Mouse (Mus musculus) forebrain, embryonic 15.5 days (tissue): ENCODE data around the gene Nr2e1. TPM values are rescaled to one million over a fixed set of nuclear protein-coding genes. Genes with fewer than 3 reads are reported as not detected.
A peak's percentile ranks its signal among the peaks of the same experiment; 100 is the strongest.

Source experiments
- ATAC-seq: fragments of 200-750 bp; cut with Nextera tagmentation; replicated peaks from 2 replicates; pipeline ENCODE4 v1.8.0; 2017; ENCODE audit warnings: mild to moderate bottlenecking, moderate TSS enrichment, moderate library complexity
- H3K27ac ChIP-seq: fragments of 300-500 bp; sonication (generic); replicated peaks from 2 replicates; pipeline ENCODE4 v1.5.1; 2015; ENCODE audit warnings: mild to moderate bottlenecking, inconsistent platforms
- H3K27me3 ChIP-seq: fragments of 300-500 bp; sonication (generic); 2 replicates; pipeline ENCODE4 v1.6.1; 2015; ENCODE audit warnings: inconsistent platforms
- H3K36me3 ChIP-seq: fragments of 300-500 bp; sonication (generic); 2 replicates; pipeline ENCODE4 v1.6.1; 2015; ENCODE audit warnings: mild to moderate bottlenecking, inconsistent platforms
- H3K4me1 ChIP-seq: fragments of 300-500 bp; sonication (generic); 2 replicates; pipeline ENCODE4 v1.6.1; 2015; ENCODE audit warnings: inconsistent platforms
- H3K4me2 ChIP-seq: fragments of 300-500 bp; sonication (generic); replicated peaks from 2 replicates; pipeline ENCODE4 v1.6.1; 2015; ENCODE audit warnings: mild to moderate bottlenecking, inconsistent platforms
- H3K4me3 ChIP-seq: fragments of 300-500 bp; sonication (generic); 2 replicates; pipeline ENCODE4 v1.5.1; 2015; ENCODE audit warnings: mild to moderate bottlenecking, inconsistent platforms
- H3K9ac ChIP-seq: fragments of 300-500 bp; sonication (generic); replicated peaks from 2 replicates; pipeline ENCODE4 v1.6.1; 2015; ENCODE audit warnings: mild to moderate bottlenecking, inconsistent platforms
- H3K9me3 ChIP-seq: fragments of 300-500 bp; sonication (generic); 2 replicates; pipeline ENCODE4 v1.6.1; 2016; ENCODE audit warnings: inconsistent platforms
- WGBS: fragments of 180-500 bp; shearing (Covaris S2); methylation state at CpG from one replicate; pipeline ENCODE4 v1.1.7; 2015; ENCODE audit warnings: mixed read lengths; 5-methylcytosine and 5-hydroxymethylcytosine counted together
- polyA plus RNA-seq: library from polyadenylated mRNA; unstranded; fragments of >200 nt; fragmentation: Nextera tagmentation; extraction: Ambion mirVana; gene quantifications from 2 replicates; pipeline ENCODE4 v1.2.1, GENCODE M21; 2015

Gene Nr2e1
- polyA plus RNA-seq = 35.4 and 40.5 TPM in 2 replicates

DNA sequence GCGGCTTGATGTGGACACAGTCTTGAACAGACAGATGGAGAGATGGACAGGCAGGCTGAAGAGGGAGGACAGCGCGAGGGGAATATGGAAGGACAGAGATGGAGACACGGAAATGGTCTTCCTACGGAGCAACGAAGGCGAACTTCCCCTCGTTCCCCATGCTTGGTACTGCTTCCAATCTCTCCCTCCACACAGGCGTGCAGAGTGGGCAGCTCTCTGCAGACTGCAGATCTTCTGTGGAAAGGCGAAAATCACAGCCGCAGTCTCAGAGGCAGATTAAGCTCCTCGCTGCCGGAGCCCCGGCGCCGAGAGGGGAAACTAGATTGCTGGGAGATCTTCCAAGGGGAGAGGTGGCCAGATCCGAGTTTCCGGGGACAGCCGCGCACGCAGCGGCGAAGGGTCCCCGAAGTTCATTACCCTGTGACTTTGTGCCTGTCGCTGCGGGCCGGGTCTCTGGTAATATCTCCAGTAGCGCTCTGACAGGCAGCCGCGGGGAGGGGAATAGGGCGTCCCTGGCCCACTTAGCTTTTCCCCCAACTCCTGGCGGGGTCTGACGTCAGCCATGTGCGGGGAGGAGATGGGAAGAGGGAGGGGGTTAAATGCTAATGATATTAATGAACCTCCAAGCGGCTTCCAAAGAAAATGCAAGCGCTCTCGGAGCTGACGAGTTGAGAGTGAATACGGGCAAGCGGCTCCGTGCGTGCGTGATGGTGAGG, at the start of gene Nr2e1, which contains the start of gene Ostm1:
Gene Nr2e1 (minus strand): TSS at position 476 of the 716 bp plus-strand sequence.
Gene Ostm1 (plus strand): TSS at position 666 of the 716 bp plus-strand sequence.
- Histone ChIP-seq H3K36me3 (no peaks in the 10 kb centered on the region), H3K9ac (peak within 1 kb of the TSS; percentile 68), H3K27me3 (no peaks in the 10 kb centered on the region), H3K4me2 (peak within 1 kb of the TSS; percentile 66), H3K4me1 (peaks cover 75% of the 10 kb centered on the region), H3K9me3 (no peaks in the 10 kb centered on the region), H3K4me3 (peak within 1 kb of the TSS; percentile 58), H3K27ac (peak within 1 kb of the TSS; percentile 79)
- 0% methylated on average over 43 of the region's 43 CpGs for WGBS
- peak; percentile 84 for ATAC-seq

DNA sequence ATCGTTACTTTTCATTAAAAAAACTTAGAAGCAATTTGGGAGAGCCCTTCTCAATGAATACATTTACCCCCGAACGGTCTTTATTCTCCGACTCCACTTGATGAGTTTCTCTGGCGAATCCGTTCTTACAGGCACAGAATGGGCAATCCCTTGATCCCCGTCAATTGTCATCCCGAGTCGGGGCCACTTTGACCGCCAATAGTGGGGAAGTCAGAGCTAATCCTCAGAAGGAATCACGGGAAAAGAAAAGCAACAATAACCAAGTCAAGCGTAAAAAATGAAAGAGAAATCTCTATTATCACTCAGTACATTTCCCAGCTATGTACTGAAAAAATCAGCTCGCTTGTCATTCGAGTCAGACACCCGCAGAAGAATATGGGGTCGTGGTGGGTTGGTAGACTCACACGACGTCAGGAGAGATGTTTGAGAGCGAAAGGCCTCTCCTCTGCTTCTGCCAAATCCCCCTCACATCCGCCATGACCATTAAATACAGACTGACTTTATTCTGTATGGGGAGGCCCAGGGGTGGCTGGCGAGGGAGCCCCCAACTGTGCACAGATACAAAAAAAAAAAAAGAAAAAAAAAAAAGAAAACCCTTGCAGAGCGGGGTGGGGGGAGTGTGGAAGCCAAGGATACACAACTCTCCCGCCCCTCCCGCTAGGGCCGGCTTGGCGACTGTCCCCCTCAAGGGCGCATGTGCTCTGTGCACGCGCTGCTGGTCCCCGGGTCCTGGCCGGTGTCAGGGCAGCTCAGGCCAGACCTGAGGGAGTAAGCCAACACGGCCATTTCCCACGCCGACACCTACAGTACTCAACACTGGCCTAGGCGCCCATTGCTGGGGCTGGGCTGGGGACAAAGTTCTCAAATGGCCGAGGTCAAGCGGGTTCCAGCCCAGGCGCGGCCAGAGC, 49.3 kb upstream of the Nr2e1 start:
- ATAC-seq = no peak
- 1% methylated on average over 39 of the region's 39 CpGs for WGBS
- H3K9ac ChIP-seq = peak overlapping the region; percentile 38
- H3K4me2 ChIP-seq = peak overlapping the region; percentile 75
- peak overlapping the region; percentile 86 for H3K27ac ChIP-seq
- peak overlapping the region; percentile 35 for H3K4me3 ChIP-seq
- peaks cover 69% of the 10 kb centered on the region for H3K4me1 ChIP-seq
- no peaks in the 10 kb centered on the region for H3K9me3 ChIP-seq
- no peaks in the 10 kb centered on the region for H3K36me3 ChIP-seq
- peaks cover 3% of the 10 kb centered on the region; the same call in 1 of the 2 replicates for H3K27me3 ChIP-seq

DNA sequence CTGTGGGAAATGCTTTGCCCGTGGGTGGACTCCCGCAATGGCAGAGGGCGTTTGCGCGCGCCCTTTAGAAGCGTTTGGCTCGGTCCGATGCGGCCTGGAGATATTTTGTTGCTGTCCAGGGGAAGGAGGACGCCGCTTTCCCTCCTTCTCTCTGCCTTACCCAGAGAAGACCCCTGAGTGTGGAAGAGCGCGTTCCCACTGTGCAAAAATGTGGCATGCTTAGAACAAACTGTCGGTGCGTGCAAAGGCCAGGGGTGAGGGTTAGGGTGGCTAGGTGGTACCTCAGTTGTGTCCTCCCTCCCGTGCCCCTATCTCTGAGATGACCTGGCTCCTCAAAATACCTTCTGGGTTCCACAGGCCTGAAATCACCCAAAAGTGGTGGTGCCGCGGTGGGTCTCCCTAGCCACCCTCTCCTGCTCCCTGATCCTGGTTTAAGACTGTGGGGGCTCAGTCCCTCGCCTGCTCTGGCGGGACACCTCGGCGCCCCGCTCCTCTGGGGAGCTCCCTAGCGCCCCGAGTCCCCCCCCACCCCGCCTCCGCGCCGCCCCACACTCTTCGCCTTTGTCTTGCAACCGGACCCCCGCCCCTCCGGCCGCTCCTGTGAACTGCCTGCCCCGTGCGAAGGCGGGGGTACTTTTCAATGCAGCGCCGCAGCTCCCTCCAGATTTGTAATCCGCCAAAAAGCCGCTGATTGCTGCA, 48.5 kb upstream of the Nr2e1 start:
- ATAC-seq = peak; percentile 31; the same call in 1 of the 2 replicates

GRCm38 (mm10) chr10:42630596-42631355, 47.3 kb upstream of the Nr2e1 start:
- Histone ChIP-seq H3K27me3 (0 out of 2 replicates have a peak, but pooled peaks cover 3% of the 10 kb centered on the region), H3K4me3 (no peak overlapping the region), H3K36me3 (no peaks in the 10 kb centered on the region), H3K4me1 (peaks cover 55% of the 10 kb centered on the region), H3K27ac (peak overlapping the region; percentile 86), H3K9ac (no peak overlapping the region), H3K9me3 (no peaks in the 10 kb centered on the region), H3K4me2 (peak overlapping the region; percentile 75)
- WGBS = 3% methylated on average over 19 of the region's 19 CpGs
- ATAC-seq = peak; percentile 27

More for the DNA sequence above, 48.5 kb upstream of the Nr2e1 start:
- peak overlapping the region; percentile 35 for H3K4me3 ChIP-seq
- H3K36me3 ChIP-seq = no peaks in the 10 kb centered on the region
- H3K9ac ChIP-seq = peak overlapping the region; percentile 38
- H3K27ac ChIP-seq = peak overlapping the region; percentile 86
- WGBS = under 1% methylated on average over 42 of the region's 42 CpGs
- peak overlapping the region; percentile 75 for H3K4me2 ChIP-seq
- H3K27me3 ChIP-seq = peaks cover 3% of the 10 kb centered on the region; the same call in 1 of the 2 replicates
- H3K9me3 ChIP-seq = no peaks in the 10 kb centered on the region
- H3K4me1 ChIP-seq = peaks cover 66% of the 10 kb centered on the region

GRCm38 (mm10) chr10:42625907-42626306, 42.5 kb upstream of the Nr2e1 start:
- Histone ChIP-seq H3K4me2 (no peak overlapping the region), H3K27me3 (no peaks in the 10 kb centered on the region), H3K4me3 (no peak overlapping the region), H3K4me1 (peaks cover 7% of the 10 kb centered on the region; the same call in 1 of the 2 replicates), H3K9me3 (no peaks in the 10 kb centered on the region), H3K9ac (no peak overlapping the region), H3K36me3 (no peaks in the 10 kb centered on the region), H3K27ac (no peak overlapping the region)
- no peak for ATAC-seq
- WGBS = 88% methylated on average over 2 of the region's 2 CpGs

DNA sequence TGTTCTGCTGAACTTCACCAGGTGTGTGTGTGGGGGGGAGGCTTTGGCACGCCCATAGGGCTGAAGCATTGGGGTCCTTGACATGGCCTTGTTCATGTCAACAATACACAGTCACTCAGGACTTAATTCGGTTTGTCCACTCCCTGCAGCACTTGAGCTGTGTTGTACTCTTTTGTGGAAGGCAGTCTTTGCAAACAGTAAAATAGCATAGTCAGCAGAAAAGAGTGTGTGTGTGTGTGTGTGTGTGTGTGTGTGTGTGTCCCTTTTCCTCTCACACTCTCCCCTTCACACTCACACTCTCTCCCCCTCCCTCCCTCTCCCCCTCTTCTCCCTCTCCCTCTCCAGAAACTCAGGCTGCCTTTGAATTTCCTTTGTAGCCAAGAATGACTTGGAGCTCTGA, 34.9 kb upstream of the Nr2e1 start:
- no peak overlapping the region for H3K4me3 ChIP-seq
- H3K36me3 ChIP-seq = no peaks in the 10 kb centered on the region
- 33% methylated on average over 2 of the region's 2 CpGs for WGBS
- H3K9me3 ChIP-seq = no peaks in the 10 kb centered on the region
- H3K27ac ChIP-seq = no peak overlapping the region
- H3K4me1 ChIP-seq = peaks cover 14% of the 10 kb centered on the region
- ATAC-seq = no peak
- H3K4me2 ChIP-seq = no peak overlapping the region
- no peak overlapping the region for H3K9ac ChIP-seq
- H3K27me3 ChIP-seq = 0 out of 2 replicates have a peak, but pooled peaks cover 4% of the 10 kb centered on the region

GRCm38 (mm10) chr10:42614766-42615165, 31.3 kb upstream of the Nr2e1 start:
- H3K4me1 ChIP-seq = peaks cover 19% of the 10 kb centered on the region

DNA sequence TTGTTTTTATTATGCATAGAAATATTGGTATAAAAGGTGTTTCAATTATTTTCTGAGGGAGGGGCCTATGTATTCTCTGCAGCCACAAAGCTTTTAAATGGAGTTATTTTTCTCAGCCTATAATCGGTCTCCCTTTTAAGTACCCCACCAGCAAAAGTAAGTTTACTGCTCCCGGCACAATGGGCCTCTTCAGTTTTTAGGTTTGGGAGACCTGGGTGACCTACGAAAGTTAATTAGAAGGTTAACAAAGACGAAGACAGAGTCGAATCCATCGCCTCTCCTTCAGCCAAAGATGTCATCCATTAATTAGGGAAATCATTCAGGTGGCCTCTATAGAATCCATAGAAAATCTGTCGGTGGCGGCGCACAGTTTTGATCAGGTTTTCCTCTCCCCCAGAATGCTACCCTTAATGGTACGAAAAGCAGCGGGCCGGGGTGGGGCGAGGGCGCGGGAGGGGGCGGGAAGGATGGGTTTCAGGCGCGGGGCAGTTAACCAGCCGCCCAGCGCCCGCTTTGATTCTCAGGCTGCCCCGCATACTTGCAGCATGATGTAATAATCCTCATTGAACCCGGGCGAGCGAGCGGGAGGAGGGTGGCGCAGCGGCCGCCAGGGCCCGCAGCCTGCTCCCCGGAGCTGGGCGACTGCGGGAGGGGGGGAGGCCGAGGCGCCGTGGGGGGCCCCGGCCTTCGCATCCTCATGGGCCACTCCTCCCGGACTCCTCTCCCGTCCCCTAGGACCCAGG, 30.4 kb upstream of the Nr2e1 start:
- H3K4me2 ChIP-seq = peak overlapping the region; percentile 81
- WGBS = under 1% methylated on average over 39 of the region's 40 CpGs
- peaks cover 19% of the 10 kb centered on the region for H3K4me1 ChIP-seq
- H3K27me3 ChIP-seq = 0 out of 2 replicates have a peak, but pooled peaks cover 4% of the 10 kb centered on the region
- peak overlapping the region; percentile 69 for H3K9ac ChIP-seq
- H3K27ac ChIP-seq = peak overlapping the region; percentile 61
- H3K4me3 ChIP-seq = peak overlapping the region; percentile 46
- no peaks in the 10 kb centered on the region for H3K36me3 ChIP-seq
- ATAC-seq = peak; percentile 71
- no peaks in the 10 kb centered on the region for H3K9me3 ChIP-seq

More at GRCm38 (mm10) chr10:42614766-42615165, 31.3 kb upstream of the Nr2e1 start:
- Histone ChIP-seq H3K27ac (no peak overlapping the region), H3K4me3 (no peak overlapping the region), H3K4me2 (no peak overlapping the region), H3K9me3 (no peaks in the 10 kb centered on the region), H3K36me3 (no peaks in the 10 kb centered on the region), H3K9ac (no peak overlapping the region), H3K27me3 (0 out of 2 replicates have a peak, but pooled peaks cover 4% of the 10 kb centered on the region)
- 37% methylated on average over 9 of the region's 9 CpGs for WGBS
- no peak for ATAC-seq

DNA sequence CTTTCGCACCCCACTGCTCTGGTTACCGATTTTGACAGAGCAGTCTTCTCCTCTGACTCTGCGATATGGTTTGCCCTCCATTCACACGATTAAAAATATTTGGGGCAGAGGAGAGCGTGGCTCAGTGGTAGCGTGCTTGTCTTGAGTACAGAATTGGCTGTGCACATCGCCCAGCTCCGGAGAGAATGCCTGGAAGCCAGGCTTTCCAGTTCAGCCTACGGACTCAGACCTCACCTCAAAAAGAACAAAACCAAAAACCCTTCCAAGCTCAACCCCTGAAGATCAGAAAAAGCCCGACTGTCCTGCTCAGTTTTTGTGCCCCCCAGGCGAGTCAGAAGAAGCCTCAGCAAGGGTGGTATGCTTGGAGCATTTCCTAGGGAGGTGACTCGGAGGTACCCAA, 29.6 kb upstream of the Nr2e1 start:
- H3K4me1 ChIP-seq = peaks cover 19% of the 10 kb centered on the region
- H3K27ac ChIP-seq = peak overlapping the region; percentile 61
- H3K27me3 ChIP-seq = 0 out of 2 replicates have a peak, but pooled peaks cover 4% of the 10 kb centered on the region
- H3K9ac ChIP-seq = no peak overlapping the region
- 3% methylated on average over 12 of the region's 12 CpGs for WGBS
- ATAC-seq = no peak
- no peaks in the 10 kb centered on the region for H3K9me3 ChIP-seq
- H3K4me3 ChIP-seq = peak overlapping the region; percentile 46; the same call in 1 of the 2 replicates
- no peaks in the 10 kb centered on the region for H3K36me3 ChIP-seq
- peak overlapping the region; percentile 81 for H3K4me2 ChIP-seq

- H3K9ac ChIP-seq = no peak overlapping the region
- no peaks in the 10 kb centered on the region for H3K36me3 ChIP-seq
- H3K27ac ChIP-seq = no peak overlapping the region
- no peaks in the 10 kb centered on the region for H3K4me1 ChIP-seq
- no peak overlapping the region for H3K4me2 ChIP-seq
- WGBS = 88% methylated on average over 4 of the region's 4 CpGs
- no peak for ATAC-seq
- 0 out of 2 replicates have a peak, but pooled peaks cover 4% of the 10 kb centered on the region for H3K9me3 ChIP-seq
- no peaks in the 10 kb centered on the region for H3K27me3 ChIP-seq
- H3K4me3 ChIP-seq = no peak overlapping the region
Measured at GRCm38 (mm10) chr10:42606757-42607156, 23.3 kb upstream of the Nr2e1 start.
